Mouse (Mus musculus) thymus, postnatal 25 days (tissue): ENCODE measurements around the gene Slc5a5.

ENCODE experiments used
- DNase-seq: peaks from one replicate; pipeline ENCODE4 v3.0.0; 2022

Slc5a5 gene

DNA sequence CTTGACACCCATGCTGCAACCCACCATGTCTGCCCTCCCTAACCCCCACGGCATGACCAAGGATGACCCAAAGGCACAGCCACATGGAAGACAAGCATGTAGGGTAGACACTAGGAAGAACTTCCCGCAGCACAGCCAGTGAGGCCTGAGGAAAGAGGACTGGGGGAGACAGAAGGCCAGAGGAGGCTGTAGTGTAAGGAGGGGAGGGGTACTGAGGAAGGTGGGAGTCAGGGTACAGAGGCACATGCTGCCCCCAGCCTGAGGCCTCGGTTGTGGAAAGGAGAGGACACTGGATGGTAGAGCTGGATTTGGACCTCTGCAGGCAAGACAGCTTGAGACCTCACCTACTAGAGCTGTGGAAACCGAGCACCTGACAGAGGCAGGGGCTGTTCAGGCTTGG lies 41.6 kb downstream of the Slc5a5 start:
- DNase-seq = no peak

DNA sequence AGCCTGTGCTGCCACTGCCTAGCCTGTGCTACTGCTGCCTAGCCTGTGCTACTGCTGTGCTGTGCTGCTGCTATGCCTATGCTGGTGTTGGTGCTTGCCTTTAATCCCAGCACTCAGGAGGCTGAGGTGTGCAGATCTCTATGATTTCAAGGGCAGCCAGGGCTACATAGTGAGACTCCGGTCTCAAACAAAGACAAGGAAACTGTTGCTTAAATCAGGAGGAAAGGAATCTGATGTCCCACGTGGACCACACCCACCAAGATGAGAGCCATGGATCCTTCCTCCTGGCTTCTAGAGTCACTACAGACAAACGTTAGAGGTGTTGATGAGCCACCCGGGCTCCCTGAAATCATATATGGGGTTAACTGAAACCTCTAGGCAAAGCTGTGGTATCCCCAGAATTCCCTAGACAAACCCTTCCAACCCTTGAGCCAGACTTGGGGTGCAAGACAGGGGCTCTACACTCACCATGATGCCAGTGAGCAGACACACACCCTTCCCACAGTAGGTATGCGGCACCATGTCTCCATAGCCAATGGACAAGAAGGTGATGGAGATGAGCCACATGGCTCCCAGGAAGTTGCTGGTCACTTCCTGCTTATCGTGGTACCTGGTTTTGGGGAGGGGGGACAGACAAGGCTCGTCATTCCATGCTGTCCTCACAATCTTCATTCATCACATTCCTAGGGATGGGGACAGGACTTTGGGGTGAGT lies 42.3 kb downstream of the Slc5a5 start:
- DNase-seq = no peak

DNA sequence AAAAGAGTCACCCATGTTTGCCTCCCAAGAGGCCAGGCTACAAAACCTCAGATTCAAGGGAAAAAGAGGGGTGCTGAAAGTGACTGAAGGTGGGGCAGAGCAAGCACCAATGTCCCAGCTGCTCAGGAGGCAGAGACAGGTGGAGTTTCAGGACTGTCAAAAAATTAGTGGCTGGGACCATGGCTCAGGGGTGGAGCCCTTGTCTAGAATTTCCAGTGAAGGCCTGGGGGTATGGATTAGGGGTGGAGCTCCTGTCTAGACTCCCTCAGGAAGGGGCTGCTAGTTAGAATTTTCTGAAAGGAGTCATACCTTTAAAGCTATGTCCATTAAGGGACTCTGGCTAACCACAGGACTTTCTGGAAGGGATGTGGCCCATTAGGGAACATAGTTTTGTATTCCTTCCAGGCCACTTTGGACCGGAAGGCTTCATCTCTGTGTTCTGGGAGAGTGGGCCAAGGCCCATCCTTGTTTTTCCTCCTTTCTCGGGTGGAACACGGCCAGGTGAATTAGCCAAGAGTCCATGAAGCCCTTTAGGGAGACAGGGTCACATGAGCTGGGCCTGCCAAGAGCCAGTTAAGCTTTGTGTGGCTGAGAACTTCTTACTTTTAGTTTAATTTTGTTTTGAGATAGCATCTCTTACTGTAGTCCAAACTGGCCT lies 43.1 kb downstream of the Slc5a5 start:
- no peak for DNase-seq

DNA sequence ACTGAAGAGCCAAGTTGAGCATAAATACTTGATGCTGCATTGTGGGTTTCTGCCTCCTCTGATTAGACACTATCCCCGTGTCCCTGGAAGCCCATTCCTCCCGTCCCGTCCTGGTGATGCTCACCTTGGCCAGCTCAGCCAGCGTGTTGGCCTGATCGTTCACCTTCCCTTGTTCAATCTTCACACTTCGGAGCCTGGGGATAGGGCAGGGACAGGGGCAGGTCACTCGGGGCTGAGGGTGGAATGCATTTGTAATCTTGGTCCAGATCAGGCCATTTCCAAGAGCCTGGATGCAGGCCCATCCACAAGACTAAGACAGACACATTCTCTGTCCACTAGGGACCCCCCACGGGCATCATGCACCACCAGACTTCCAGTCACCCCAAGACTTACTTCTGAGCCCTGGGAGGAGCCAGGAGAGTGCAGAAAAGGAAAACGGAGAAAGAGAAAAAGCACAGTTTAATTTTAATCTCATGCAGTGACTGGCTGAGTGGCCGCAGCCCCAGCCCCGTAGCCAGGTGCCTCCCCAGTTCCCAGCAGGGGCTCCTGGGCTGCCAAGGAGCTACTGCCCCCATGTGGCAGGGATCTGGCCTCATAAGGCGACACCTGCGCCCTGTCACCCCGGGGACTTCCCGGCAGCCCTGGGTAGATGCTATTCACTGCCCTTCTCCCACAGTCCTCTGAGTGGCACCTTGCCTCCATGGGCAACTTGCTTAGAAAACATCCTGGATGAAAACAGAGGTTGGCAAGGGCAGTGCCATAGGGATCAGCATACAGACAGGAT lies 46.0 kb downstream of the Slc5a5 start:
- DNase-seq = peak; percentile 64

DNA sequence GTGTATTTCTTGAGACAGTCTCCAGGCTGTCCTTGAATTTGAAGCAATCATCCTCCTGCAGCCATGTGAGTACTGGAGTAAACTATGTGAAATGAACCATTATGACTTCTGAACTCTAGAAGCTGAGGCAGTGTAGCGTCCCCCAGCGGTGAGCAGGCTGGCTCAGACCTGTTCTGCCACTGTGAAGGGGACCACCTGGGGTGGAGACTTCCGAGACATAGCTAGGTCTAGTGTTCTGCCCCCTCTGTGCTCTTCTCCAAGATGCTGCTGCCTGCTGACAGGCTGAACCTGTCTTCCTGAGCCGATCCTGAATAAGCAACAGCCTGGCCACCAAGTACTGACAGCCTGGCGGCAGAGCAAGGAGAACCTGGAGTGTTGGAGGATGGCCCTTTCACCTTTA lies 47.4 kb downstream of the Slc5a5 start:
- DNase-seq = no peak

DNA sequence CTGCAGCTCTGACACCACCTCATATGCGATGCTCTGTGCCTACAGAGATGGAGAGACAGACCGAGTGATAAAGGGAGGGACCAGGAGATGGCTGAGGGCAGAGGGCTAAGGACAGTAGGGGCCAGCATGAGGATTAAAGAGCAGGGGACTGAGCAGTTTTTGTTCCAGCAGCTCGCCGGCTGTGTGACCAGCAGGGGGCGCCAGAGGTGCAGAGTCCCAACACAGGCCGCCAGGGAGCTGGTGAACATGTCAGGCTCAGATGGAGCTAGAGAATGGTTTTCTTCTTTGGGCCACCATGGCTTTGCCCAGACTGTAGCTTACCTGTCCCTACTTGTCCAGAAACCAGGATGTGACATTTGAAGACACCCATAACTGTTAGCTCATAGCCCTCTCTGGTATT lies 48.0 kb downstream of the Slc5a5 start:
- DNase-seq = peak; percentile 90

DNA sequence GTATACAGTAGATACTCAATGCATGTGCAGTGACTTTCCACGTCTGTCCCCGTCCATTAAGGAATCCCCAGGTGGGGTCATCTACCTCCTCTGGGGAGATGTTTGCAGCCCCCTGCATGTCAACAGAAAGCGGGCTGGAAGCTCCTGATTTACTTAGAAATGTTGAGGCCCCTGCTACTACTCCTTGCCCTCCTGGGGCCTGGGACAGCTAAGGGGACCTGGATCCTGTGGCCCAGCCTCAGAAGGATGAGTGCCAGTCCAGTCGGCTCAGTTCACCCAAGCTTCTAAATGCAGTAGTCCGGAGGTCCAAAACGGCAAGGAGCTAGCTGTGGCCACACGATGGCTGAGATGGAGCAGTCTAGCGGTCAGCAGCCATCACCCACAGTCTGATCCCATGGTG lies 48.6 kb downstream of the Slc5a5 start:
- no peak for DNase-seq

DNA sequence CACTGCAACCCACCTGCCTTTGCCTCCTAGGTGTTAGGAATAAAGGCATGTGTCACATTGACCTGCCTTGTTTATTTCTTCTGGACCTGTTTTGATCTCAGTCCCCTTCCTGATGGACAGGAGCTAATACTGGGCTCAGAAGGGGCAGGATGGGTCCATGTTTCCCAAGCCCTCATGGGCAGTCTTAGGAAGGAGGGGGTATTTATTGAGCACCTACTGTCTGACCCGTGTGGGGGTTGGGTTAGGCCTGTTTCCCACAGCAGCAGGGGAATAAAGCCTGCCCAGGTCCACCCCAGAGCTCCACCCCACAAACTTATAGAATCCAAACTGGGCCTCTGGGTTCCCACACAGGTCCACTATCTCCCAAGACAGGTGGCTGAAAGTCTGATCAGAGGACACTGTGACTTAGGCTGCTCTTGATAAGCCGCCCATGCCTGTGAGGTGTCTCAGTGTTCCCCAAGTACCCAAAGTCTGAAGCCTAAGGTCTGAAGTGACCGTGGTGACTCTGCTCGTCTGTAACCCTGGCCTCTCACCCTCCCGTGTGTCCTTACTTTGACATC lies 49.3 kb downstream of the Slc5a5 start:
- no peak for DNase-seq

DNA sequence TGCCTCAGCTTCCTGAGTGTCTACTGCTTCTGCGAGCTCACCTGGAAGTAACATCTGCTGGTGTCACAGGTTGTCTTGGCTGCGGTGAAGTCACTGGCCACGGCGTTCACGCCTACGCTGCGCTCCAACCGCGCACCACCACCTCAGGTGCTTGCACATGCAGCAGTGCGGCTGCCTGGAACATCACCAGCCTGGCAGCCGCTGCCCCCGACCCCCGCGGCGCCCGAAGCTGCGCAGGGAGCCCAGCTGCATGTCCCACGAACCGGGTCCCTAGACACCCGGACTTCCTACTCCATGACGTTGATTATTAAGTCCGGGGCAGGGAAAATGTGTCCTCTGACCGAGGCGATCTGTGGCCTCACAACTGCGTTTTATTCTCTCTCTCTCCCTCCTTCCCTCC lies 50.1 kb downstream of the Slc5a5 start:
- DNase-seq = no peak

DNA sequence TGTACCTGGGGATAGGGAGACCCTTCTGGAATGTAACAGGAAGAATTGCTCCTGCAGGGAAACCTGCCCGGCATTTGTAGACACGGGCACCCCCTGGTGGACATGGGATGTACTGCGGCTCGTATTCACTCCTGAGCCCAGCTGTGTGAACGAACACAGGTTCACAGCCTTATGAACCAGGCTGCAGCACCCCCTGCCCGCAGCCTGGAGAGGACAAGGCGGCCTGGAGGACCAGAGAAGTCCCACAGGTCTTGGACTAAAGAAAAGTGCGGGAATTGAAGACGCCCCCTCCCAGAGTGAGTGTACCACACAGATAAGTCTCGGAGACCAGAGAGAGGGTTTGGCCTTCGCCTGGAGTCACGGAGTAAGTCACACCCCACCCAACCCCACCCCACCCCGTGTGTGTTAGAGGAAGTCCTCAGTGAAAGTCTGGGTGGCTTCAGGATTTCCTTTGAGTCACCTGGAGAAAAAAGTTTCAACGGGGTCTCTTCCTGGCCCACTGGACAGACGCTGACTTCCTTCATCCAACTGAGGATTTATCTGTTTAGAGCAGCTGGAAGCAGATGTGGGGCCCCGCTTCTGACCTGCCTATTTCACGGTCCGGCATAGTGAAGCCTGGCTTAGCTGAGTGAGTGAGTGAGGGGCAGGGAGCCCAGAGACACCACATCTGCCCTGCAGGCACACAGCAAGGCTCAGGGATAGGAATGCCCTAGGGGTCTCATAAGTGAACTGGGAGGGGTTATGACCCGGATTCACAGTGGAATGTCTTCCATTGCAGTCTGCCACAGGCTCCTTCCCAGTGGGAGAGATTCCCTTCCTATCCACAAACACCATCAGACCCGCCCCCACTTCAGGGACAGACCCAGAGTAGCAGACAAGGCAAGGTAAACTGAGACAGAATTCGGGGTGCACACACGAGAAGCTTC lies 51.1 kb downstream of the Slc5a5 start:
- peak; percentile 91 for DNase-seq

DNA sequence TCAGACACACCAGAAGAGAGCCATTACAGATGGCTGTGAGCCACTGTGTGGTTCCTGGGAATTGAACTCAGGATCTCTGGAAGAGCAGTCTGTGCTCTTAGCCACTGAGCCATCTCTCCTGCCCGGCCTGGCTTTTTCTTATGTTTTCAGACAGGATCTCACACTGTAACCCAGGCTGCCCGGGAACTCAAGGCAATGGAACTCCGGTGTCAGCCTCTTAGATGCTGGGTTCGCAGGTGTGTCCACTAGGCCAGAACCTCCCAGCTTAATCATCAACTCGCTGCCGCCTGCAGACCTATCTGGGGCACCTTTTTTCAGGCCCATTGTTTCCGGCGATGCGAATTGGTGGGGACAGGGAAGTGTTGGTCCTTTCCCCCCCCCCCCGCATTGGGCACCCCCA lies 52.0 kb downstream of the Slc5a5 start:
- peak; percentile 11 for DNase-seq

DNA sequence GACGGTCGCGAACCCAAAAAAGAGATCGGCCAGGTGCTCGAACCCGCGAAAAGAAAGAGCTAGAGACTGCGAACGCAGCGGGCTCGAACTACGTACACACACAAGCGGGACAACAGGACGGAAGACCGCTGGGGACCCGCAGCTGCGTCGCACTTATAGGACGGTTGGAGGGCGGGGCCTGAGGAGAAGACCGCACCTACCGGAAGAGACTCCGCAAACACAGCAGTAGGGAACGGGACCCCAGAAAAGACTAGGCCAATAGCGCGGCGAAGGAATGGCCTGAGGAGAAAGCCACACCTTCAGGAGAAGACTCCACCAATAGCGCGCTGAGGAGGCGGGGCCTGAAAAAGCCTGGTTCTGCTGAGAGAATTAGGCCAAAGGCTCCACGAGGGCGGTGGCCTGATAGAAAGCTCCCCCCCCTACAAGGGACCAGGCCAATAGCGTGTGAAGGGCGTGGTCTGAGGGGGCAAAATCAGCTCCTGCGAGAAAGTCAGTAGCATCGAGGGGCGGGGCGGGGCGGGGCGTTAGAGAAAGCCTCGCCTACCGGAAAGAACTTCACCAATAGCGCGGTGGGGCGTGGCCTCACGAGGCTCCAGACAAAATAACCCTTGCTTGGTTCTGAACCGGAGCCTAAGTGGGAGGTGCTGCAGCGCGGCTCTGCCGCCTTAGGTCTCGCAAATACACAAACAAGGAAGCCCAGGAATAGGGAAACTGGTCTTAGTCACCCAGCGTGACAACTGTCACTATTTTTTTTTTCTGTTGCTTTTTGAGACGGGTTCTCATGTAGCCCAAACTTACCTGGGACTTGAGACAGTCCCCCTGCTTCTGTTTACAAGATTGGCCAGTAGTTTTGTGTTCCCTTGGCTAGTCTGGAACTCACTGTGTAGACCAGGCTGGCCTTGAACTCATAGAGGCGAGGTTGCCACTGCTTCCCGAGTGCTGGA lies 52.9 kb downstream of the Slc5a5 start, which contains the start of gene Arrdc2:
Arrdc2 (minus strand) TSS at position 313 of the 944 bp plus-strand sequence.
- peak; percentile 98 for DNase-seq

DNA sequence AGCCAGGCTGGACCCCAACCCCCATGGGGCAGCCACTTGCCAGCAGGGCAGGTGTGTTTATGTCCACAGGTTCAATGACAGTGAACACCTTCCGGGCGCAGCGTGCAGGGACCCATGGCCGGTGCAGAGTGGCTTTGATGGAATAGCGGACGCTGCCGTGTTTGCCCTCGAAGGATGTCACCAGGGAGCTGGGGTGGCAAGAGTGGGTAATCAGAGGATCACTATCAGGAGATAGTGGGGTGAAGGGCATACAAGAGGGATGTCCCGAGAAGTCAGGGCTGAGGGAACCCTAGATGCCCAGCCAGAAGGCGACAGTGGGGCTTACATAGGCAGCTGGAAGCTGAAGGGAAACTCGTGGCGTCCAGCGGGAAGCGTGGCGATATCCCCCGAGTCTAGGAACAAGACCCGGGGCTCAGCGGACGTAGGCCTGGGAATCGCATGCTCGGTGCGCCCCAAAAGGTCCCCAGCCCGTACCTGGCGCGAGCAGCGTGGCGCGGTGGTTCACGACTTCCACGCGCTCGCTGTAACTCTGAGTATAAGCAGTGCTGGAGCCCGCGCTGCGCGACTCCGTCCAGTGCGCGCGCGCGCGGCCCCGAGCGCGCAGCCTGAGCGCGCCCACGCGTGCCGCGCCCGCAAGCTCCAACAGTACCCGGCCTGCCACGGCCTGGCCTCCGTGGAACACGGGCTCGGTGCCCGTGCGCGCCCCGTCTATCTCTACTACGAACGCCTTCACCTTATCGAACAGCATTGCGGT lies 53.7 kb downstream of the Slc5a5 start:
- DNase-seq = no peak

DNA sequence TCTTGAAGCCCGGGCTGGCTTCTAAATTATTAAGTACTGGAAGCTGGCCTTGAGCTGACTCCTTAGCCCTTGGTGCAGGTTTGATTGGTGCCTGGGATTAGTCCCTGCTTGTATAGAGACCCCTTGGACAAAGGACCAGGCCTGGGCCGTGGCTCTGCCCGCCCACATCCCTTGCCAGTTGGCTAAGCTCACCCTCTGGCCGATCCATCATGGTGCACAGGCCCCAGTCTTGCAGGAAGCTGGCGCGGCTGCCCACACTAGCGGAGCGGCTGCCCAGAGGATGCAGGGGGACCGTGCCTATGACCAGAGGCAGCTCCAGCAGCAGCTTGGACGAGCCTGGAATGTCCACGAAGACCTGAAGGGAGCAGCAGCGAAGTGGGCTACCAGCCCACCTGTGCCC lies 55.9 kb downstream of the Slc5a5 start:
- no peak for DNase-seq

DNA sequence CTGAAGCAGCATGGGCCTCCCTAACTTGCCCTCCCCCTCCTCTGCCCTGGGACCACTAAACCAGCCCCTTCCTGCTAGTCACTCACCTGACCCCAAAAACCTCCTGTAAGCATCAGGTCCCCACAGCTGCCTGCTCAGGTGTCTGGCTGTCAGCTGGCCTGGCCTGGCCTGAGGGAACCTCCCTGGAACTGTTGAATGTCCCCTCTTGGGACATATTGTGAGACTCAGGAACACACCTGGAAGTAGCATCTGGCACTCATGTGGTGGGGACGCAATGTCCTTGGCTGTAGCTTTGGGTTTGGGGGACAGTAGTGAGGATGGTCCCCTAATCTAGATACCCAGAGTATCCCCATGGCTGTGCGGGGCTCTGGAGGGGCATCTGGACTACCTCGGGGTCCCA lies 58.5 kb downstream of the Slc5a5 start:
- DNase-seq = no peak

DNA sequence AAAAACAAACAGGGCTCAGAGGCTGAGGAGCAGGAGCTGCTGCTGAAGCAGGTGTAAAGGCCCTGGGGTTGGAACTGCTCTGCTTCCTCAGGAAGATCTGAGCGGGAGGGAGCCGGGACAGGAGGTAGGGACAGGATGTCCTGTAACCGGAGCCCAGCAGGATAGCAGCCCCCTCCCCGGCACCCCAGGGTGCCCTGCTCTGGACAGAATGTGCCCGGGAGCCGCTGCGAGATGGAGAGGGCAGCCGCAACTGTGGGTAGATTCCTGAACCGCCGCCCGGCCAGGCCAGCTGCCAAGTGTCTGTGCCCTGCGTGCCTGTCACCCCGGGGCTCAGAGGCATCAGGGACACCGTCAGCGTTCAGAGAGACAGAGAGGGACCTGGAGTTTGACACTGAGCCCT lies 59.0 kb downstream of the Slc5a5 start:
- DNase-seq = no peak

DNA sequence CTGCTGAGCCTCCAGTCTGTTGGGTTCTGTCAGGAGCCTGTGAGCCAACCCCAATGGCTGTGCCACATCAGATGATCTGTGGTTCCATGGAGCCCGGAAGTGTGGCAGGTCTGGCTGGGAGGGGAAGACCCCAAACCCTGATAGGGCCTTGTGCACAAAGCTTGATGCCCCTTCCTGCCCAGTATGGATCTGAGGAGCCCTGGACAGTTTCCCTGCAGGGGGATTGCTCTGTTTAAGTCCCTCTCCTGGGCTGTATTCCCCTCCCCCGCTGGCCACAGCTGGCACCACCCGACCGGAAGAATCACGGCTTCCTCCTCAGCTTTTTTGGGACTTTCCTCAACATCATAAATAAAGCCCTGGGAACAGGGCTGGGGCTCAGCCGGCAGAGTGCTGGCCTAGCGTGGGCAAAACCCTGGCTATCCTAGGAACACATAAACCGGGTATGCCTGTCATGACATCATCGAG lies 59.5 kb downstream of the Slc5a5 start:
- DNase-seq = peak; percentile 48
